Mouse (Mus musculus) ES-E14 (cell line): ENCODE results near the gene Arl6ip4.

Experiments
- CHD2 ChIP-seq: IDR thresholded peaks from 2 replicates; pipeline ENCODE4 v1.6.1; 2014; ENCODE audit warnings: mild to moderate bottlenecking, low read depth, low read length, inconsistent platforms
- HCFC1 ChIP-seq: IDR thresholded peaks from 2 replicates; pipeline ENCODE4 v1.6.1; 2012; ENCODE audit warnings: low read length, inconsistent platforms, borderline replicate concordance; ENCODE audit not compliant: insufficient read depth
- MAFK ChIP-seq: IDR thresholded peaks from 2 replicates; pipeline ENCODE4 v1.6.1; 2014; ENCODE audit warnings: mild to moderate bottlenecking, low read depth, low read length, inconsistent platforms; ENCODE audit not compliant: insufficient read depth
- ZC3H11A ChIP-seq: IDR thresholded peaks from 2 replicates; pipeline ENCODE4 v1.6.1; 2012; ENCODE audit warnings: low read depth, mild to moderate bottlenecking, inconsistent platforms, low read length, borderline replicate concordance
- ZNF384 ChIP-seq: IDR thresholded peaks from 2 replicates; pipeline ENCODE4 v1.6.1; 2012; ENCODE audit warnings: low read depth, low read length, inconsistent platforms

- TF ChIP-seq ZC3H11A (no peak), HCFC1 (no peak), MAFK (no peak), ZNF384 (no peak), CHD2 (no peak)
Measured at GRCm38 (mm10) chr5:124155943-124156342, 40.1 kb downstream of the Arl6ip4 start.
